Mouse (Mus musculus) ES-Bruce4 (cell line): Measurements from ENCODE around the gene Prcd.

Experiments used
- CTCF ChIP-seq: IDR thresholded peaks from one replicate; pipeline ENCODE4 v1.8.1; 2011; ENCODE audit warnings: low read depth, low read length
- EP300 ChIP-seq: IDR thresholded peaks from 2 replicates; pipeline ENCODE4 v1.6.1; 2011; ENCODE audit warnings: low read depth, low read length; ENCODE audit not compliant: insufficient read depth
- POLR2A ChIP-seq: IDR thresholded peaks from one replicate; pipeline ENCODE4 v1.8.1; 2011; ENCODE audit warnings: low read length; ENCODE audit not compliant: insufficient read depth

GRCm38 (mm10) chr11:116685729-116686128 is 32.4 kb downstream of the Prcd start:
- TF ChIP-seq CTCF: no peak
- TF ChIP-seq EP300: no peak
- no peak for TF ChIP-seq POLR2A
